Mouse (Mus musculus) MN1 (cell line): ENCODE results near the gene Zcwpw1.

Experiments used
- DNase-seq: peaks from one replicate; pipeline ENCODE4 v3.0.0-alpha.2; 2016; ENCODE audit warnings: low spot score

Zcwpw1 gene

DNA sequence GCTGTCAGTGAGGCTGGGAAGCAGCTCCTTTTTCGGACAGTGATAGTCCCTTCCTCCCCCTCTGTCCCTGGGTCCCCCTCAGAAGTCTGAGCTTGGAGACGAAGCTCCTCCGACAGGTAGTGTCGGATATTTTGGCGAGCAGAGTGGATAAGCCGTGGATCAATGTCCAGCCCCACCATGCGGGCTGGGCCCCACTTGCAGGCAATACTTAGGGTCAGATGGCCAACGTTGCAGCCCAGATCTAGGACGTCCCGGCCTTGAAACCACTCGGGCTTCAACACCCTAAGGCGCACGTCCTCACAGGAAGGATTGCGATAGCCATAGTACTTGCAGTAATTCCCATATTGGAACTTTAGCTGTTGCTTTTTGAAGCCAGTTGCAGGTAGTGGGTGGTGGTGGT, 3.1 kb upstream of the Zcwpw1 start:
- DNase-seq = no peak

DNA sequence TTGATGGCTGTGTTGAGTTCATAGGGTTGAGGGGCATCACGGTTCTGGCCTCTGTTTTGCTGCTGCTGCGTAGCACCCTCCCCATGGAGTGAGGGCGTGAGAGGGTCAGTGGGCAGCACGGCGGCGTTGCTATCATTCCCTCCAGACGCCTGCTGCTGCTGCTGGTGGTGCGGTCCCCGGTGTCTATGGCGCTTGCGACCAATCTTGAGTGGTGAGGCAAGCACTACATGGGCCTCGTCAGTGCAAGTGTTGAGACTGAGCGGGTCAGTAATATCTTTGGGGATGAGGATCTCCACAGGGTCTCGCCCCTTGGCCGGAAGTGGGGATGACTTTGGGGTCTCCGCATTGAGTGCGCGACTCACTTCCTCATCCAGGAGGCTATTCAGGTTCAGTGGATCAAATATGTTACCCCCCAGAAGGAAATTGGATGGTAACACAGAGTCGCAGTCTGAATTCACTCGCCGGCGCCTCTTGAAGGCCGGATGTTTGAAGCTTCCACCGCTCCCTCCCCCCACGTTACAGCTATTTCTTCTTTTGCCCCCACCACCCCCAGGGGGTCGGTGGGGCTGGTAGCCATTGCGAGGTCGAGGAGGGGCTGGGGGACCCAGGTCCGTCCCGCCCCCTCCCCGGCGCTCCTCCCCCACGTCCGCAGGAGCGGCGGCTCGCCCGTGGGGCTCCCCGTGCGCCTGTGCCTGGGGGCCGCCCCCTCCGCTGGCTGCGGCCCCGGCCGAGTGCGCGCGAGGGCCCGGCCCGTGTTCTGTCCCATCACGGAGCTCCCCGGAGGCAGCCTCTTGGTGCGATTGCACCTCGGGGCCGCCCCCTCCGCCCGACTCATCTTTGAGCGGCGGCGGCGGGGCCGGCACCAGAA, 2.2 kb upstream of the Zcwpw1 start:
- DNase-seq = peak; percentile 48

DNA sequence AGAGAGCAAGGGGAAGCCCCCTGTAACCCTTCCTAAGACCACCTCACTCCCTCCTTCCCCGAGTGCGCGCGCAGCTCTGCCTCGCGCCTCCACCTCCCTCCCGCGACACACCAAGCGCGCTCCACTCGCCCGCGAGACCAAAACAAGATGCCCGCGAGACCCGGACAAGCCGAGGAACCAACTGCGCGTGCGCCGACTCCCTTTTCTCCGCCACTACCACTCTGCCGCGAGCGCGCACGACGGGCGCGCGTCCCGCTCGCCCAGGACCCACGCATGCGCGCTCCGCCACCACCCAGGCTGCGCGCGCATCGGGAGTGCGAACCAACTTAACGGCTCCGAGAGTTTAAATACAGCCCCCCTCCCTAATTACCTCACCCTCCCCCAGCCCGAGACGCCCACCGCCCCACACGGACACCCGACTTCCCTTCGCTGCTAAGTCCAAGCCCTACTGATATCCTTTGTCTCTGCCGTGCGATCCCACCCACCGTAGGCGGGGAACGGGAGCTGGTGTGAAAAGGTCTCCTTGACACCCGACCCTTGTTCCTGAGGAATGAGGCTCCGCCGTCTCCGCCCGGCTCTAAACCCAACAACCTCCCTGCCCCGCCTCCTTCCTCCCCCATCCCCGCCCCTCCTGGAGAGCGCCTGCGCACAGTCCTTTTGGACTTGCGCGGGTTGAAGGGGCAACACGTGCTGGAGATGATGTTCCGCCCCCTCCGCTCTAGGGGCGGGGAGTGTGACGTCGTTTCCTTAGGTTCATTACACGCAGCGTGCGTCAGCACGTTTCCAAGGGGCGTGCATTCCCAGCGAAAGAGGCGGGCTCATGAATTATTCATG, 1.3 kb upstream of the Zcwpw1 start:
- DNase-seq = peak; percentile 100

DNA sequence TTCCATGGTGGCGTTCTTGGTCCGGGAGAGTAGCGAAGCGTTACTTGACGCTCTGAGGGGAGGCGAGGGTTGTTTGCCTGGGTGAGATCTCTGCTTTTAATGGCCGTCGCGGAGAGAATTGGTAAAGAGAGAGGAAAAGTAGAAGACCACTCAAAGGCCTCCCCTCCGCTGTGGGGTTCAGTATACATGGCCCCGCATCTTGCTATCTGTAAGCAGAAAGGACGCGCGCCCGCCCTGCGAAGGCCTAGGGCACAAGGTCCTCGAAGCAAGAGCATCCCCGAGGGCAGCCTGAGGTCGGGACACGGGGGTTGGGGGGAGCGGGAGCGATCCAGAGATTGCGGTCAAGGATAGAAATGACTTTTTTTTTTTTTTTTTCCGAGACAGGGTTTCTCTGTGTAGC, 573 bp downstream of the Zcwpw1 start:
- no peak for DNase-seq

DNA sequence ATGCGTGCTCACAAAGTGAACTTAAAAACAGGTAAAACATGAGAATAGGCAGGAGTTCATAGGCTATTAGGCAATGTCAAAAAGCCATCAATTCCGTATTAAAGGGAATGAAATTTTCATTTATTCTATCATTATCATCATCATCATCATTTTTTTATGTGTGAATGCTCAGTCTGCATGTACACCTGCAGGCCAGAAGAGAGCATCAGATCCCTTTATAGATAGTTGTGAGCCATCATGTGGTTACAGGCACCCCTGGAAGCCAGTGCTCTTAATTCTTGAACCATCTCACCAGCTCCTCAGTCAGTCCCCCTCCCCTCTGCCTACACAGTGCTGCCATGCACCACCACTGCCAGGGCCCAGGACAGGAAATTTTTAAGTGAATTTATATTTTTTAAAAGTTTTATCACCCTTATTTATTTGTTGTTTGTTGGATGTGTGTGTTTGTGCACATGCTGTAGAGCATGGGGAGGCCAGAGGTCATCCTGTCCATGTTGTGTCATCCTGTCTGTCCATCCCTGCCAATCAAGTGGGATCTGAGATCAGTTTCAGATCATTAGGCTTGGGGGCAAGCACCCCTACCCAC, 1.4 kb downstream of the Zcwpw1 start:
- DNase-seq = no peak

DNA sequence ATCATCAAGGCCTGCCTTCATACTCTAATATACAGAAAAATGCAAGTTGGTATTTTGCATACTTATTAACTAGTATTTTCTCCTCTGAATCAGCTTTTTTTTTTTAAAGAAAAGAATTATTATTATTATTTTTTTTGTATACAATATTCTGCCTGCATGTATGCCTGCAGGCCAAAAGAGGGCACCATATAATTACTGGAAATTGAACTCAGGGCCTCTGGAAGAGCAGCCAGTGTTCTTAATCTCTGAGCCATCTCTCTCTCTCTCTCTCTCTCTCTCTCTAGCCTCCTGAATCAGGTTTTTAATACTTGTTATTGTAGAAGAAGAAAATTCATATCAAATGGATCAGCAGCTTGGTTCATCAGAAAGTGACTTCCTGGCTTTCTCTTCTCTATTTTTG, 4.0 kb downstream of the Zcwpw1 start:
- no peak for DNase-seq

DNA sequence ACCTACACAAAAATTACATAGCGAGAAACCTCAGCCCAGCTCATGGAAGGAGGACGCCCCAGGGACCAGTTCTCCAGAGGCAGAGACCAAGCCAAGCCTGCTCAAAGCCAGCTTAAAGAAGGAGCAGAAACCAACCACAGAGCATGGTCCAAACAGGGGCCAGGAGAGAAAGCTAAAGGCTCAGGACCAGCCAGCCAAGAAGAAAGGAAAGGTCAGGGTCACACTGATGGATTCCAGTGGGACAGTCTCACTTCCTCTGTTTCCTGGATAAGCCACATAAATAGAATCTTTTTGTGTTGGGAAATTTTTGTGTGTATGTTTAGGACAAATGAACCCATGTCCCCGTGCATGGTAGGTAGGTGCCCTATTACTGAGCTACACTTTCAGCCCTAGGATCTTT, 9.0 kb downstream of the Zcwpw1 start:
- DNase-seq = no peak

DNA sequence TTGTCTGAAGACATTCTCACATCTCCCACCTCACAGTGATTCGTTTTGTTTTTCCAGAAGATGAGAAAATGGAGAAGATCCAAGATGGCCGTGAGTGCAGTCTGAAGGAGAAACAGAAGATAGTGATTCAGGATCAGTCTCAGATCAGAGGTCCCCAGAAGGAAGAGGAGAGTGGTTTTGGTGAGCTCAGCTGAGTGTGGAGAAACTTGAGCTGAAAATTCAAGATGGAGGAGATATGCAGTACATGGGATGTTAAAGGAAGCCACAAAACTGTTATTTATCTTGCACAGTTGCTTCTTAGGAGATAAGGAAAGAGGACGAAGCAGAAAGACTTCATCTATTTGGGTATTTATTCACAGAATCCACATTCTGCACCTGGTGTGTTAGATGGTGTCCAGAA, 13.3 kb downstream of the Zcwpw1 start:
- DNase-seq = no peak

DNA sequence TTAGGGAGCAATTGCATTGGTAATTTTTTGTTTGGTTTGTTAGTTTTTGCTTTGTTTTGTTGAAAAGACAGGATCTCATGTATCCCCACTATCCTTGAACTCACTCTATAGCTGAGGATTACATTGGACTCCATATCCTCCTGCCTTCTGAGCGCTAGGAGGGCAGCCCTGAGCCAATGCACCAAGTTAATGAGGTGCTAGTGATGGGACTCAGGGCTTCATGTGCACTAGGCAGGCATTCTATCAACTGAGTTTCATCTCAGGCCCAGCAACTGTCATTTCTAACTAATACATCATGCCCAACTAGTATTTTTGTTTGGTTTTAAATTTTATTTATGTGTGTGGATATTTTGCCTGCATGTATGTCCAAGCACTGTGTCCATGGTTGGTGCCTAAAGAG, 18.6 kb downstream of the Zcwpw1 start:
- DNase-seq = no peak

DNA sequence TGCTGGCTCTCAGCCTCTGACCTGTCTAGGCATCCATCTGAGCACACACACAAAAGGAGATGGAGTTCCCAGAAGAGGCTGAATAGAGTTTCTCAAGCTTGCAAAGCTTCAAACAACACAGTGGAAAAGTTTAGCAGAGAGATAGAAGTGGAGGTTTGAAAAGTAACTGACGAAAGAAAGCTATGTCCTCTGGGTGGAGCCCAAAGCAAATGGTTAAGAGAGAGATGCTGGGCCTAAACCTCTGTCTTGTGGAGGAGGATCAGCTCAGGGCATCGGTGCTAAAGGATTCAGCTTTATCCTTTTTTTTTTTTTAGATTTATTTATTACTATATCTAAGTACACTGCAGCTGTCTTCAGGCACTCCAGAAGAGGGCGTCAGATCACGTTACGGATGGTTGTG, 20.7 kb downstream of the Zcwpw1 start:
- no peak for DNase-seq

DNA sequence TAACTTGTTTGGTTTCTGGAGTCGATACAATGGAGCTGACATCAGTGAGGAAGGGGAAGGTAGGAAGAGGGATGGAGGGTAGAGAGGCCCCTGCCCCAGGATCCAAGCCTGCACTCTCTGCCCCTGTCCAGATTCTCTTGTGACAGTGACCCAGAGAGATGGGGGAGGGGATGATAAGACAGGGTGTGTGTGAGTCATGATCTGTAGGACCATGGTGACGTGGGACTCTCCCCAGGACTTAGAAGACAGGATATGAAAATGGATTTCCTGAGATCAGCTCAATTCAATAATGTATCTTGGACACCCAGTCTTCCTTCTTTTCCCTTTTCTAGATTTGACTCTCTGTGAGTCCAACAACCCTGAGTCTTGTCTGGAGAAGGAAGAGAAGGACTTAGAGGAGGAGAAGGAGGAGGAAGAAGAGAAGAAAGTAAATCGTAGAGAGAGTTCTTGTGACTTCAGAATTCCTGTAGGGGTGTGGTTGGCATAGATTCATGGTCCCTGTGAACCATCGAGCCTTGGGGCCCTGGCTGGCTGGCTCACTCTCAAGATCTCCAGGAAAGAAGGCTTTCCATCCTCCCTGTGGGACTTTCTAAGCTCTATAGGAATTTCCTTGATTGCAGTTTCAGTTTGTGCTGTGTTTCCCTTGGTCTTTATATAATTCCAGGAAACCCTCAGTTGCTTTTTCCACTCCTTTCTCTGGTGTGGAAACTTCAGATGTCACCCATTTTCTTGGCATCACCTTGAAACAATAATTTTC, 30.0 kb downstream of the Zcwpw1 start:
- no peak for DNase-seq

DNA sequence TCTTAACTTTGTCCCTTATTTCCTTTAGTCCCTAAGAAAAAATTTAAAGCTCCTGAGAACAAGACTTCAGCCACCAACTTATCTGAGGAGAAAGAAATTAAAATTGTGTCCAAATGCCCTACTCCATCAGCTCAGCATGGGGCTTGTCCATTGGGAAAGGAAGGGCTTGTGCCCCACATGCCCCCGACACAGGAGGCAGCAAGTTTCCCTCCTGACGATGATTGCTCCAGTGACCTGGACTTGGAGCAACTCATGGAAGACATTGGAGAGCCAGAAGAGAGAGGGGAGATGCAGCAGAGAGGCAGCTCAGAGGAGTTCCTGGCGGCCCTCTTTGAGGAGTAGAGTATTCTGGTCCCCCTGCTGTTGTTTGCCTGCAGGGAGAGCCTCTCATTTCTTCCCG, 34.5 kb downstream of the Zcwpw1 start:
- DNase-seq = no peak

DNA sequence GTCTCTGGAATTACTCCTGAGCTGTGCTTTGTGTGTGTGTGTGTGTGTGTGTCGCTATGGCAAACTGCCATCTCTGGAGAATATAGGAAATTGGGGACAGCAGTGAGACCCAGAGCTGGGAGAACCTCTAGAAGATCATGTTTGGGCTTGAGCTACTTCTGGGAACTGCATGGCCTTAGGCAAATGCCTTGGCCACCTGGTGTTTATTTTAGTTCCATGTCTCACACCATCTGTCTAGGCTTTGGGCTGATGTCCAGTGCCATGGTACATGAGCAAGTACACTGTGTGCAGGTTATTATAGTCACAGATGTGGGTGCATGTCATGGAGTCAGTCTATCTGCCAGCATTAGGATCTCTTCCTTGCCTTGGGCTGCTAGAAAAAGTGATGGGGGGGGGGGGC, 35.0 kb downstream of the Zcwpw1 start:
- DNase-seq = no peak

DNA sequence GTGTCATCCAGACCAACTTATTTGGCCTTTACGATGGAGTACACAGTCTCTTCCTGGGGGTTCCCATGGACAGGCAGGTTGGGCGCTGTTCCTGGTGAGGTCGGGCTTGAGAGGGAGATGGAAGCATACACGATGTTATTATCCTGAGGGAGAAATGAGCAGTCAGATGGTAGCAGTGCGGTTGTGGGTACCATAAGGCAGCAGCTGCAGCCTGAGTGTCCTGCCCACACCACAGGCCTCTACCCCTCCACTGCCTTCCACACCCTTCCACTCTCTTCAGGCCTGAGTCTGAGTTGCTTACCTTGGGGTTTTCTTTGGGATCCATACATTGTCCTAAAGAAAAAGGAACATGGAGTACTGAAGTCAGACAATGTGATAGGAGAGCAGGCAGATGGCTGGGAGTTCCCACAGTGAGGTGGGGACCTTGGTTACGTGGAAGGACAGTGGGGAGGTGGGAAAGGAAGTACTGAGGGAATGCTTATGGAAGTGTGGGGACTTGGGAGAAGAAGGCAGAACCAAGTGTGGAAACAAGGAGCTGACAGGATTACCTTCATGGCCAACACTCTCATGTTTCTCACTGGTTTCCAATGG, 36.0 kb downstream of the Zcwpw1 start:
- DNase-seq = no peak

DNA sequence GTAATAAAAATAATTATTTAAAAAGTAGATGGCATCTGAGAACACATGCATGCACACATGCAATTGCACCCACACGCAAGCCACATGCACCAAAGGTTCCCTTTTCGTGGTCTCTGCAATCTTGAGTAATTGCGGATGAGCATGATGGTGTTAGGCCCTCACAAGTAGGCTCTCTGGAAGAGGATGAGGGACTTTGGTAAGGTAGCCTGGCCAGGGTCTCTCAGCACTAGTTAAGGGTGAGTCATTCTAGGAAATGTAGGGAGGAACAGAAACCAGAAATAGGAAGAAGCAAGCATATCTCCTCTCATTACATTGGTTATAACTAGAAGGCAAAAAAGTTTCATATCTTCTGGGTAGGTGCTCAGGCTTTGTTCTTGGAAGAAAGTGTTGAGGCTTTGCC, 37.4 kb downstream of the Zcwpw1 start:
- DNase-seq = no peak

DNA sequence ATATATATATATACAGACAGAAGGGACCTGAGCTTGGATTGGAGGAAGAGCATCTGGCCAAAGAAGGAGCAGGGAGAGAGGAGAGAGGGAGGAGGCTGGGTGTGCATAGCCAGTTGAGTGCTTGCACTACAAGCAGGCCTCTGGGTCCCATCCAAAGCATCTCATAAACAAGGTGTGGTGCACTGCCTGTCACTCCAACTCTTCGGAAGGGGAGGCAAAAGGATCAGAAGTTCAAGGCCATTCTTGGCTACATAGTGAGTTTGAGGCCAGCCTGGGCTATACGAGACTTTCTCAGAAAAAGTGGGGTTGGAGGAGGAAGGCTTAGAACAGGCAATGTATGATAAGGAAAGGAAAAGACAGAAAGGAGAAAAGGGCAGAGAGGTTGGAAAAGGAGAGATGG, 38.4 kb downstream of the Zcwpw1 start:
- DNase-seq = no peak

DNA sequence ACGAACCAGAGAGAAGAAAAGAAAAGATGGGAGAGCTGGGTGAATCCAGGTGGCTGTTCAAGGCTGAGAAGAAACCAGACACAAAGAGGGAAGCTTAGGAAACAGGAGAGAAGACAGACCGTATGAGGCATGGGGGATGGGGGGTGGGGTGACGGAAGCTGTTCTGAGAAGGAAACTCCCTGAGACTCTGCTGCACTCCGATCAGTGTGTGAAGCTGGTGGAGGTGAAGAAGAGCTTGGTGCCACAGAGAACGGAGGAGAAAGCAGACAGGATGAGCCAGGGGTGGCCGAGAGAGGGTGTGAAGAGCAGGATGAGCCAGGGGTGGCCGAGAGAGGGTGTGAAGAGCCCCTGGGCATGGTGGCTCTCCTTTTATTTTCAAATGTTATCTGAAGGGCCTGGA, 38.8 kb downstream of the Zcwpw1 start:
- no peak for DNase-seq

DNA sequence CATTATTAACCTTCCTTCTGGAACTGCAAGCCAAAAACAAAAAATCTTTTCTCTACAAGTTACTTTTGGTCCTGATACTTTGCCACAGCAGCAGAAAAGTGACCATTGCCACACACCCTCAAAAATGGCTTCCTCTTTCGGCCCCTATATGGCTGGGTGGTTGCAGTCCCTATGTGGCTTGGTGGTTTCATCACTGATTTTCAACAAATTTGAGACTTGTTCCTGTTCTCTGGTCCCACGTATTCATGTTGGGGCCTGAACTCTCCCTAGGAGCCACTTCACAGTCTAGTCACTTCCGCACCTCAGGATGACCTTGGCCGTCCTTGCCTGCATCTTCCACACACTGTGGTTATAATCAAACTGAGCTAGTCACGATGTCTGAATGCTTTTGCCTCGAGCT, 41.1 kb downstream of the Zcwpw1 start:
- no peak for DNase-seq

DNA sequence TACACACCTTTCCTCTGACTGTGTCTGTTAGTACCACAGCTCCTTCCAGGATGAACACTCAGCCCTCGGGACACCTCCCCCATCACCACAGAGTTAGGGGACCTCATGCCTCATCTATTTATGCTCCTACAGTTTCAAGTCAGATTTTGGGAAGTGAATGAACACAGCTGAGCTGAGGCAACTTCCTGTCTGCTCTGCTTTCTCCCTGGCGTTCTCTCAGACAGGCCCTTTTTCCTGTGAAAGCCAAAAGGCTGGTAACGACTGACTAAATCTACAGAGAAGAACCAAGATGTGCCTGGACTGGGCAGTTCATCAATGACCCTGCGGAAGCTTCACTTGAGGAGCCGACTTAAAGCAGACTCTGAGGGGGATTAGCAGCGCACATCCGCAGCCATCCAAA, 42.6 kb downstream of the Zcwpw1 start:
- DNase-seq = no peak

DNA sequence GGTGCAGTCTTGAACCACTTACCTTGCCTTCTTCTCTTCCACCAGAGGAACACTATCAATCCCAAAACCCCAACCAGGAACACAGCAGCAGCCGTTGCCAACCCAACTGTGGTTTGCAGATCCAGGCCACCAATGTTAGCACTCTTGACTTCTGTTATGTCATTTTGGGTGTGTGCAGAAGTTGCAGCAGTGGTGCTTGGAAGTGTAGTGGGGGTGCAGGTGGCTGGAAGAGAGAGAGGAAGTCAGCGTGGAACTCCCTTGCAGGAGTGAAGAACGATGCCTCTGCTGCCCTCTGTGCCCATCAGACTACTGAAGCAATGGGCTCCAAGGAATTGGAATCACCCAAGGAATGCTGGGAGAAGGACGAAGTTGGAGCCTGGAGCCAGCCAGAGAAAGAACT, 43.5 kb downstream of the Zcwpw1 start:
- DNase-seq = no peak

DNA sequence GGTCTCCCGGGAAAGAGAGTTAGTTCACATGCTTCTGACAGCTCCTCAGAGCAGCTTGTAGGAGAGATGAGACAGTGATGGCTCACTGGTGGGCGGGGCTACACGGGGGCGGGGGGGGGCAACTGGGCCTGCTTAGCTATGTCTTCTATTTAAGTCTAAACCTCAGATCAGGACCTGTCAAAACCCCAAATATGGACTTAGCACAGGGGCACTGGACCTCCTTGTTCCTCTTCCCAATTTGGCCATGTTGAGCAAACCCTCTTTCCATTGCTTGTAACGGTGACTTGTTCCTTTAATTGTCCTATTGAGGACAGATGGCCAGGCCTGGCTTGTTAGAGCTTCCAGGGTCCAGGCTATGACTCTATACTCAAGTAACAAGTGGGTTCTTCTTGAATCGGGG, 43.9 kb downstream of the Zcwpw1 start:
- DNase-seq = no peak

DNA sequence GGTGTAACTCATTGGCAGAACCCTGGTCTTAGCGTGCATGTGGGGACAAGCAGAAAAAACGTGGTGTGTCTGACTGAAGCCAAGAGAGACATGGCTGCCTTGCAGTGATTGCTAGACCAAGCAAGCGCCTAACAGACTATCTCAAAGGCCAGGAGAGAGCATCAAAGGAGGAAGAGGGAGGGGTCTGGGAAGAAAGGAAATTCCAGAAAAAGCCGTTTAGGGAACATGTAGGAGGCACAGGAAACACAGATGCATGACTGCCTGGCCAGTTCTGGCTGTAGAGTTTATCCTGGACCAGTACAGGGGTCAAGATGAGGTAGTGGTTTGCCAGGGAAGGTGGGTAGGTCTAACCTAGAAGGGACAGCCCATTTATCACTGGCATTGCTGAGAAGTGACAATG, 45.9 kb downstream of the Zcwpw1 start:
- DNase-seq = no peak
